Mouse (Mus musculus) bone marrow, adult 2 months (tissue): ENCODE results near the gene Ngp.

Experiments used
- CTCF ChIP-seq: fragments of 200-500 bp; IDR thresholded peaks from 2 replicates; pipeline ENCODE4 v1.5.1; 2011; ENCODE audit warnings: low read length, control low read depth; ENCODE audit not compliant: control insufficient read depth, insufficient read depth
- POLR2A ChIP-seq: fragments of 200-500 bp; IDR thresholded peaks from 2 replicates; pipeline ENCODE4 v1.6.1; 2011; ENCODE audit warnings: low read depth, mild to moderate bottlenecking, control low read depth, low read length, borderline replicate concordance; ENCODE audit not compliant: control insufficient read depth

- TF ChIP-seq POLR2A (no peak), CTCF (no peak)
Observed at GRCm38 (mm10) chr9:110380662-110381061, 38.9 kb upstream of the Ngp start.
